Mouse (Mus musculus): ENCODE data around the gene Hoxb9. TPM values are rescaled to one million over a fixed set of nuclear protein-coding genes. Genes with fewer than 3 reads are reported as not detected.

Gene Hoxb9
- polyA plus RNA-seq, 1 experiment from 2014 or later = 3.4 TPM

GRCm38 (mm10) chr11:96319071-96319902 lies 48.0 kb downstream of the Hoxb9 start:
- under 1% methylated on average over 33 of the region's 34 CpGs for WGBS
- Histone ChIP-seq H3K27me3 (ENCODE audit: low read depth, poor library complexity, severe bottlenecking) (peaks cover 96% of the 10 kb centered on the region), H3K4me3 (peak overlapping the region; percentile 73), H3K36me3 (no peaks in the 10 kb centered on the region), H3K9me3 (replicated peaks) (no peaks in the 10 kb centered on the region), H3K4me1 (peaks cover 98% of the 10 kb centered on the region), H3K27ac (peak overlapping the region; percentile 94)
- peak; percentile 83 for DNase-seq (ENCODE audit: low spot score)

- peak overlapping the region; percentile 94 for H3K27ac ChIP-seq
- no peaks in the 10 kb centered on the region for H3K9me3 ChIP-seq (replicated peaks)
- WGBS = under 1% methylated on average over 29 of the region's 29 CpGs
- no peaks in the 10 kb centered on the region for H3K36me3 ChIP-seq
- peaks cover 98% of the 10 kb centered on the region for H3K4me1 ChIP-seq
- peak overlapping the region; percentile 73 for H3K4me3 ChIP-seq
- peaks cover 96% of the 10 kb centered on the region for H3K27me3 ChIP-seq (ENCODE audit: low read depth, poor library complexity, severe bottlenecking)
- DNase-seq (ENCODE audit: low spot score) = peak; percentile 71
Measured at GRCm38 (mm10) chr11:96319910-96320309, 48.7 kb downstream of the Hoxb9 start.

GRCm38 (mm10) chr11:96320688-96321087 lies 49.4 kb downstream of the Hoxb9 start:
- Histone ChIP-seq H3K9me3 (replicated peaks) (no peaks in the 10 kb centered on the region), H3K4me3 (peak overlapping the region; percentile 73), H3K27me3 (ENCODE audit: low read depth, poor library complexity, severe bottlenecking) (peaks cover 96% of the 10 kb centered on the region), H3K4me1 (peaks cover 98% of the 10 kb centered on the region), H3K36me3 (no peaks in the 10 kb centered on the region), H3K27ac (peak overlapping the region; percentile 94)
- DNase-seq (ENCODE audit: low spot score) = peak; percentile 69
- 1% methylated on average over 17 of the region's 17 CpGs for WGBS

- Histone ChIP-seq H3K9me3 (replicated peaks) (no peaks in the 10 kb centered on the region), H3K27me3 (ENCODE audit: low read depth, poor library complexity, severe bottlenecking) (peaks cover 96% of the 10 kb centered on the region), H3K27ac (peak overlapping the region; percentile 59), H3K4me1 (peaks cover 98% of the 10 kb centered on the region), H3K36me3 (no peaks in the 10 kb centered on the region), H3K4me3 (peak overlapping the region; percentile 13)
- 5% methylated on average over 5 of the region's 5 CpGs for WGBS
- DNase-seq (ENCODE audit: low spot score) = peak; percentile 39
Measured at GRCm38 (mm10) chr11:96321846-96322245, 50.6 kb downstream of the Hoxb9 start.

GRCm38 (mm10) chr11:96322738-96323137 lies 51.5 kb downstream of the Hoxb9 start:
- H3K4me1 ChIP-seq = peaks cover 98% of the 10 kb centered on the region
- 8% methylated on average over 6 of the region's 6 CpGs for WGBS
- no peak for DNase-seq (ENCODE audit: low spot score)

GRCm38 (mm10) chr11:96323154-96323553 lies 51.9 kb downstream of the Hoxb9 start, which contains the start of gene Hoxb3:
Gene Hoxb3, plus strand, starts transcription at chr11:96323326.
- H3K27me3 ChIP-seq (ENCODE audit: low read depth, poor library complexity, severe bottlenecking) = peaks cover 96% of the 10 kb centered on the region
- H3K4me3 ChIP-seq = peak within 1 kb of the TSS; percentile 13
- no peak for DNase-seq (ENCODE audit: low spot score)
- H3K27ac ChIP-seq = peak within 1 kb of the TSS; percentile 85
- peaks cover 98% of the 10 kb centered on the region for H3K4me1 ChIP-seq
- 5% methylated on average over 10 of the region's 10 CpGs for WGBS
- no peaks in the 10 kb centered on the region for H3K36me3 ChIP-seq
- no peaks in the 10 kb centered on the region for H3K9me3 ChIP-seq (replicated peaks)

More at GRCm38 (mm10) chr11:96322738-96323137, 51.5 kb downstream of the Hoxb9 start:
- no peaks in the 10 kb centered on the region for H3K9me3 ChIP-seq (replicated peaks)
- no peaks in the 10 kb centered on the region for H3K36me3 ChIP-seq
- peaks cover 96% of the 10 kb centered on the region for H3K27me3 ChIP-seq (ENCODE audit: low read depth, poor library complexity, severe bottlenecking)
- peak overlapping the region; percentile 59 for H3K27ac ChIP-seq
- peak overlapping the region; percentile 13; the same call in 1 of the 2 replicates for H3K4me3 ChIP-seq

- peak overlapping the region; percentile 85 for H3K27ac ChIP-seq
- peaks cover 97% of the 10 kb centered on the region for H3K27me3 ChIP-seq (ENCODE audit: low read depth, poor library complexity, severe bottlenecking)
- peak; percentile 53 for DNase-seq (ENCODE audit: low spot score)
- H3K4me1 ChIP-seq = peaks cover 98% of the 10 kb centered on the region
- H3K36me3 ChIP-seq = no peaks in the 10 kb centered on the region
- no peaks in the 10 kb centered on the region for H3K9me3 ChIP-seq (replicated peaks)
- WGBS = 0% methylated on average over 5 of the region's 5 CpGs
- peak overlapping the region; percentile 13; the same call in 1 of the 2 replicates for H3K4me3 ChIP-seq
Measured at GRCm38 (mm10) chr11:96324125-96324524, 52.9 kb downstream of the Hoxb9 start.

- WGBS = 12% methylated on average over 8 of the region's 8 CpGs
- Histone ChIP-seq H3K9me3 (replicated peaks) (no peaks in the 10 kb centered on the region), H3K4me3 (peak overlapping the region; percentile 40), H3K4me1 (peaks cover 98% of the 10 kb centered on the region), H3K27me3 (ENCODE audit: low read depth, poor library complexity, severe bottlenecking) (peaks cover 99% of the 10 kb centered on the region), H3K27ac (peak overlapping the region; percentile 85), H3K36me3 (no peaks in the 10 kb centered on the region)
- no peak for DNase-seq (ENCODE audit: low spot score)
Measured at GRCm38 (mm10) chr11:96324965-96325364, 53.7 kb downstream of the Hoxb9 start.

GRCm38 (mm10) chr11:96325747-96326212 lies 54.5 kb downstream of the Hoxb9 start:
- H3K4me1 ChIP-seq = peaks cover 98% of the 10 kb centered on the region
- peaks cover 99% of the 10 kb centered on the region for H3K27me3 ChIP-seq (ENCODE audit: low read depth, poor library complexity, severe bottlenecking)
- H3K9me3 ChIP-seq (replicated peaks) = no peaks in the 10 kb centered on the region
- peak overlapping the region; percentile 40 for H3K4me3 ChIP-seq
- peak overlapping the region; percentile 85 for H3K27ac ChIP-seq
- DNase-seq (ENCODE audit: low spot score) = peak; percentile 79
- H3K36me3 ChIP-seq = no peaks in the 10 kb centered on the region
- WGBS = 4% methylated on average over 22 of the region's 22 CpGs

MicroRNAs encoded within 50 kb of the gene (microRNA counts, 519-probe panel; counts per million panel counts)
- microRNA mmu-miR-10a (6,243 counts per million, percentile 94 among the panel's probes with 10 or more counts), microRNA mmu-miR-196a (6,819 counts per million, percentile 96 among the panel's probes with 10 or more counts)

Small RNAs within 50 kb of the gene (microRNA-seq; reads per million reads assigned to microRNA genes)
- gene Mir10a (44,594 reads per million, percentile 99 among the genes with 10 or more reads in this experiment), gene Mir196a-1 (39.3 reads per million, percentile 37 among the genes with 10 or more reads in this experiment)

Other genes with a start within 250 kb of the Hoxb9 start
- gene Gip, start 246.9 kb upstream of the Hoxb9 start, polyA plus RNA-seq (2016; fragmentation: Nextera tagmentation; extraction: Ambion mirVana) = not detected in 2 replicates
- gene Snf8, start 236.6 kb upstream of the Hoxb9 start, polyA plus RNA-seq (2016; fragmentation: Nextera tagmentation; extraction: Ambion mirVana) = 108 TPM in 2 replicates
- 37.5 and 38.3 TPM in 2 replicates for gene Ube2z, start 206.1 kb upstream of the Hoxb9 start, polyA plus RNA-seq (2016; fragmentation: Nextera tagmentation; extraction: Ambion mirVana)
- gene Atp5g1, start 195.8 kb upstream of the Hoxb9 start, polyA plus RNA-seq (2016; fragmentation: Nextera tagmentation; extraction: Ambion mirVana) = 569 and 674 TPM in 2 replicates
- not detected in 2 replicates for gene Calcoco2, start 159.5 kb upstream of the Hoxb9 start, polyA plus RNA-seq (2016; fragmentation: Nextera tagmentation; extraction: Ambion mirVana)
- gene Ttll6, start 137.7 kb upstream of the Hoxb9 start, polyA plus RNA-seq (2016; fragmentation: Nextera tagmentation; extraction: Ambion mirVana) = not detected in 2 replicates
- gene Hoxb13, start 77.1 kb upstream of the Hoxb9 start, polyA plus RNA-seq (2016; fragmentation: Nextera tagmentation; extraction: Ambion mirVana) = not detected in 2 replicates
- 0.95 and 1.2 TPM in 2 replicates for gene Hoxb8, start 10.4 kb downstream of the Hoxb9 start, polyA plus RNA-seq (2016; fragmentation: Nextera tagmentation; extraction: Ambion mirVana)
- 7.1 and 10.2 TPM in 2 replicates for gene Hoxb7, start 15.2 kb downstream of the Hoxb9 start, polyA plus RNA-seq (2016; fragmentation: Nextera tagmentation; extraction: Ambion mirVana)
- 6.1 and 7.9 TPM in 2 replicates for gene Hoxb6, start 21.0 kb downstream of the Hoxb9 start, polyA plus RNA-seq (2016; fragmentation: Nextera tagmentation; extraction: Ambion mirVana)
- 5.5 and 5.9 TPM in 2 replicates for gene Hoxb5, start 31.9 kb downstream of the Hoxb9 start, polyA plus RNA-seq (2016; fragmentation: Nextera tagmentation; extraction: Ambion mirVana)
- 0.89 and 1.2 TPM in 2 replicates for gene Hoxb4, start 46.8 kb downstream of the Hoxb9 start, polyA plus RNA-seq (2016; fragmentation: Nextera tagmentation; extraction: Ambion mirVana)
- 0.76 and 1.0 TPM in 2 replicates for gene Hoxb3, start 51.9 kb downstream of the Hoxb9 start, polyA plus RNA-seq (2016; fragmentation: Nextera tagmentation; extraction: Ambion mirVana)
- 11.3 and 13.5 TPM in 2 replicates for gene Hoxb2, start 79.1 kb downstream of the Hoxb9 start, polyA plus RNA-seq (2016; fragmentation: Nextera tagmentation; extraction: Ambion mirVana)
- gene Hoxb1, start 94.3 kb downstream of the Hoxb9 start, polyA plus RNA-seq (2016; fragmentation: Nextera tagmentation; extraction: Ambion mirVana) = 0.78 and 0.83 TPM in 2 replicates
- 0.13 TPM in 1 of 2 replicates, not detected in the other for gene Skap1, start 193.1 kb downstream of the Hoxb9 start, polyA plus RNA-seq (2016; fragmentation: Nextera tagmentation; extraction: Ambion mirVana)